Mouse (Mus musculus) liver, embryonic 14.5 days (tissue): Measurements from ENCODE around the gene Ptx4. TPM values are rescaled to one million over a fixed set of nuclear protein-coding genes. Genes with fewer than 3 reads are reported as not detected.
A peak's percentile ranks its signal among the peaks of the same experiment; 100 is the strongest.

Experiments used
- ATAC-seq: fragments of 200-750 bp; cut with Nextera tagmentation; 2 replicates; pipeline ENCODE4 v1.8.0; 2017; ENCODE audit warnings: moderate number of reproducible peaks, mild to moderate bottlenecking, moderate library complexity; ENCODE audit not compliant: insufficient read depth
- DNase-seq, 3 experiments: peaks; one replicate each; pipeline ENCODE4 v3.0.0-alpha.2; 2012 to 2013; ENCODE audit warnings: low read depth in 3 of 3, low spot score in 3 of 3
- H3K27ac ChIP-seq: fragments of 300-500 bp; sonication (generic); 2 replicates; pipeline ENCODE4 v1.5.1; 2014; ENCODE audit warnings: moderate library complexity, mild to moderate bottlenecking, control low read depth, inconsistent platforms
- H3K27me3 ChIP-seq: fragments of 300-500 bp; sonication (generic); 2 replicates; pipeline ENCODE4 v1.6.1; 2014; ENCODE audit warnings: mild to moderate bottlenecking, low read length, moderate library complexity; ENCODE audit not compliant: control insufficient read depth, insufficient read depth
- H3K36me3 ChIP-seq: fragments of 300-500 bp; sonication (generic); replicated peaks from 2 replicates; pipeline ENCODE4 v1.6.1; 2014; ENCODE audit warnings: low read depth; ENCODE audit not compliant: control insufficient read depth, insufficient read depth
- H3K4me1 ChIP-seq, 2 experiments: fragments of 200-500 bp in 1 of 2; fragments of 300-500 bp in 1 of 2; sonication (generic) in 1 of 2; replicated peaks; 2 replicates each; pipeline ENCODE4 v1.6.1; 2012 to 2014; ENCODE audit warnings: antibody characterized with exemption in 1 of 2, inconsistent platforms in 1 of 2, low read length in 1 of 2; ENCODE audit not compliant: control insufficient read depth in 2 of 2, insufficient read depth in 2 of 2
- H3K4me2 ChIP-seq: fragments of 300-500 bp; sonication (generic); 2 replicates; pipeline ENCODE4 v1.6.1; 2014; ENCODE audit warnings: low read depth, mild to moderate bottlenecking, control low read depth, moderate library complexity
- H3K4me3 ChIP-seq, 2 experiments: fragments of 200-500 bp in 1 of 2; fragments of 300-500 bp in 1 of 2; sonication (generic) in 1 of 2; 2 replicates each; pipeline ENCODE4 v1.5.1; 2012 to 2014; ENCODE audit warnings: low read depth in 2 of 2, low read length in 2 of 2, mild to moderate bottlenecking in 2 of 2, control low read depth in 1 of 2, inconsistent platforms in 1 of 2, moderate library complexity in 1 of 2; ENCODE audit not compliant: insufficient read depth in 1 of 2
- H3K9ac ChIP-seq: fragments of 300-500 bp; sonication (generic); replicated peaks from 2 replicates; pipeline ENCODE4 v1.6.1; 2014; ENCODE audit warnings: mild to moderate bottlenecking, control low read depth, moderate library complexity
- H3K9me3 ChIP-seq: fragments of 300-500 bp; sonication (generic); 2 replicates; pipeline ENCODE4 v1.6.1; 2016; ENCODE audit warnings: low read length, mixed read lengths; ENCODE audit not compliant: control insufficient read depth
- CTCF ChIP-seq: IDR thresholded peaks from 2 replicates; pipeline ENCODE4 v1.5.1; 2016; ENCODE audit warnings: antibody characterized with exemption, low read depth, control low read depth
- EP300 ChIP-seq: IDR thresholded peaks from 2 replicates; pipeline ENCODE4 v1.6.1; 2016; ENCODE audit warnings: antibody characterized with exemption, low read depth
- WGBS: fragments of 180-500 bp; shearing (Covaris S2); extraction: QIAGEN DNeasy Blood & Tissue Kit; methylation state at CpG from one replicate; pipeline ENCODE4 v1.1.7; 2014; ENCODE audit not compliant: insufficient replicate concordance; 5-methylcytosine and 5-hydroxymethylcytosine counted together
- polyA plus RNA-seq, 2 experiments: library from polyadenylated mRNA; depleted of rRNA in 1 of 2; stranded (reverse) in 1 of 2; unstranded in 1 of 2; fragments of >200 nt; fragmentation: Nextera tagmentation in 1 of 2; extraction: Ambion mirVana in 1 of 2; gene quantifications; 2 replicates each; pipeline versions ENCODE4 v1.2.1 to v1.2.3; 2012 to 2014

The Ptx4 gene
- polyA plus RNA-seq, 2 experiments: not detected

GRCm38 (mm10) chr17:25089158-25089557 lies 31.4 kb upstream of the Ptx4 start:
- TF ChIP-seq EP300 (peak; percentile 98), CTCF (peak; percentile 2; the same call in 1 of the 2 replicates)
- peak overlapping the region; percentile 88 for H3K9ac ChIP-seq
- no peaks in the 10 kb centered on the region for H3K9me3 ChIP-seq
- peak overlapping the region; percentile 94 for H3K27ac ChIP-seq
- peak overlapping the region; percentile 72 to 95 for H3K4me3 ChIP-seq
- WGBS: 20% methylated on average over 10 of the region's 10 CpGs
- H3K36me3 ChIP-seq: peaks cover 38% of the 10 kb centered on the region
- H3K4me1 ChIP-seq: peaks cover 44 to 65% of the 10 kb centered on the region in 2 experiments
- ATAC-seq: peak; percentile 89
- peak overlapping the region; percentile 79 for H3K4me2 ChIP-seq
- no peaks in the 10 kb centered on the region for H3K27me3 ChIP-seq
- peak; percentile 31 to 81 (median 54) for DNase-seq

- no peak for TF ChIP-seq EP300
- TF ChIP-seq CTCF: peak; percentile 55
- Histone ChIP-seq H3K4me1 (peaks cover 43 to 62% of the 10 kb centered on the region in 2 experiments), H3K27me3 (no peaks in the 10 kb centered on the region), H3K4me2 (peak overlapping the region; percentile 79), H3K27ac (peak overlapping the region; percentile 94), H3K9me3 (no peaks in the 10 kb centered on the region), H3K4me3 (peak overlapping the region; percentile 72 to 95), H3K36me3 (peaks cover 51% of the 10 kb centered on the region), H3K9ac (peak overlapping the region; percentile 88)
- 67% methylated on average over 10 of the region's 10 CpGs for WGBS
- no peak for DNase-seq
- no peak for ATAC-seq
Measured at GRCm38 (mm10) chr17:25090450-25090849, 30.1 kb upstream of the Ptx4 start.

- 84% methylated on average over 2 of the region's 2 CpGs for WGBS
- no peak for DNase-seq
- TF ChIP-seq EP300: no peak
- no peak for TF ChIP-seq CTCF
Measured at GRCm38 (mm10) chr17:25096221-25096620, 24.3 kb upstream of the Ptx4 start.

GRCm38 (mm10) chr17:25100052-25100451 lies 20.5 kb upstream of the Ptx4 start:
- Histone ChIP-seq H3K27me3 (no peaks in the 10 kb centered on the region), H3K4me1 (no peaks in the 10 kb centered on the region), H3K27ac (no peak overlapping the region), H3K4me3 (no peak overlapping the region), H3K36me3 (peaks cover 73% of the 10 kb centered on the region), H3K9ac (no peak overlapping the region), H3K4me2 (no peak overlapping the region), H3K9me3 (no peaks in the 10 kb centered on the region)
- WGBS: 89% methylated on average over 6 of the region's 6 CpGs
- TF ChIP-seq CTCF (no peak), EP300 (no peak)
- ATAC-seq: no peak
- DNase-seq: no peak

More at GRCm38 (mm10) chr17:25096221-25096620, 24.3 kb upstream of the Ptx4 start:
- no peak overlapping the region for H3K4me3 ChIP-seq
- H3K9ac ChIP-seq: no peak overlapping the region
- H3K4me1 ChIP-seq: peaks cover 6 to 10% of the 10 kb centered on the region in 2 experiments
- no peak overlapping the region for H3K4me2 ChIP-seq
- no peaks in the 10 kb centered on the region for H3K27me3 ChIP-seq
- H3K27ac ChIP-seq: no peak overlapping the region
- H3K9me3 ChIP-seq: no peaks in the 10 kb centered on the region
- H3K36me3 ChIP-seq: peaks cover 94% of the 10 kb centered on the region
- ATAC-seq: no peak

- 0 out of 2 replicates have a peak, but pooled peaks have one; percentile 16 for ATAC-seq
- Histone ChIP-seq H3K27ac (no peak overlapping the region), H3K36me3 (peaks cover 61% of the 10 kb centered on the region), H3K27me3 (no peaks in the 10 kb centered on the region), H3K4me2 (no peak overlapping the region), H3K9ac (no peak overlapping the region), H3K4me1 (no peaks in the 10 kb centered on the region), H3K4me3 (no peak overlapping the region), H3K9me3 (no peaks in the 10 kb centered on the region)
- no peak for DNase-seq
- no peak for TF ChIP-seq CTCF
- no peak for TF ChIP-seq EP300
- WGBS: 90% methylated on average over 11 of the region's 11 CpGs
Measured at GRCm38 (mm10) chr17:25101338-25101737, 19.2 kb upstream of the Ptx4 start.
